Mouse (Mus musculus): Measurements from ENCODE around the gene Cenpb.

DNA sequence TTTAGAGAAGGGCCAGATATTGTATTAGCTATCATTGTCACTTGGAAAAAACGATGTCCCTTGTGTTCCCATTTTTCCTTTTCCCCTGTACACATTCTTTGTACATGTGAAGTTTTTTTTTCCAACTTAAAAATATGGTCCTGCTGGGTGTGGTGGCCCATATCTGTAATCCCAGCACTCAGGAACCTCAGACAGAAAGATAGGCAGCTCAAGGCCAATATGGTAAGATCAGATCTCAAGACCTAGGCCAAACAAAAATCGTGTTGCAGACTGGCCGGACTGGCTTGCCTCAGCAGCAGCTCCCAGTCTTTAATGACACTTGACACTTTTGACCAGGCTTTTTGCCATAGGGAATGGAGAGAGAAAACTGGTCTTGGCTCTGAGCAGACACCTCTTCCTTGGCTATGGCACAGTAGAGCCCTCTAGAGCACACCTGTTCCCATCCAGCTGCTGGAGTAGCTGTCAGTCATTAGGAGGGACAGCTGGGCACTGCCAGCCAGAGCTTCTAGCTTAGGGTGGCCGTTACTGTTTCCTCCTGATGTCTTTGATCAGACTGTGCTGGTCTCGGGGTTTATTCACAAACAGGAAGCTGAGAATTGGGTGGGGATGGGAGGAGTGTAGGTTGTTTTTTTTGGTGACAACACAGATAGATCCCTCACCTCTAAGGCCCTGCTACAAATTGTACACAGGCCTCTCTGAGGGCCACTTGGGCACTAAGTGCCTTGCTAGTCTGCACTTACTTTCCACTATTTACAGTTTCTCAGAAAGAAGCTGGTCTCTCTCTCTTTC, 9.8 kb upstream of the Cenpb start:
- TF ChIP-seq POLR2A (IDR thresholded peaks at IDR 0.05; ENCODE audit: borderline replicate concordance, control insufficient read depth, low read depth, low read length) (no peak), CTCF (IDR thresholded peaks at IDR 0.05; ENCODE audit: control insufficient read depth, insufficient read depth, low read length) (no peak)

All from bone marrow, adult 2 months (tissue).